Mouse (Mus musculus) adrenal gland, adult 8-10 months (tissue): Measurements from ENCODE around the gene Dst. TPM values are rescaled to one million over a fixed set of nuclear protein-coding genes. Genes with fewer than 3 reads are reported as not detected.

Experiments
- DNase-seq: peaks from one replicate; pipeline ENCODE4 v3.0.0; 2022
- total RNA-seq, 4 experiments: library from RNA; stranded (reverse); gene quantifications; 2 replicates each; pipeline ENCODE4 v1.2.4; 2022

The Dst gene
- total RNA-seq, 4 experiments from 2014 or later = 141 to 240 (median 190) TPM

GRCm38 (mm10) chr1:33980420-33980819 is 72.4 kb downstream of the Dst start:
- no peak for DNase-seq

- no peak for DNase-seq
These were observed 81.6 kb downstream of the Dst start for GRCm38 (mm10) chr1:33989643-33990042.

GRCm38 (mm10) chr1:33991067-33991466 is 83.0 kb downstream of the Dst start:
- DNase-seq = no peak

- no peak for DNase-seq
These were observed 84.8 kb downstream of the Dst start for GRCm38 (mm10) chr1:33992810-33993209.

GRCm38 (mm10) chr1:33994201-33994600 is 86.2 kb downstream of the Dst start:
- DNase-seq = no peak

- no peak for DNase-seq
These were observed 87.4 kb downstream of the Dst start for GRCm38 (mm10) chr1:33995386-33995785.

- peak; percentile 39 for DNase-seq
These were observed 88.3 kb downstream of the Dst start for GRCm38 (mm10) chr1:33996105-33996887.

GRCm38 (mm10) chr1:34002321-34002720 is 94.3 kb downstream of the Dst start:
- no peak for DNase-seq

- DNase-seq = no peak
These were observed 94.9 kb downstream of the Dst start for GRCm38 (mm10) chr1:34002970-34003369.

- no peak for DNase-seq
These were observed 97.3 kb downstream of the Dst start for GRCm38 (mm10) chr1:34005238-34005725.

- peak; percentile 60 for DNase-seq
These were observed 98.0 kb downstream of the Dst start for GRCm38 (mm10) chr1:34005726-34006638.

- no peak for DNase-seq
These were observed 98.9 kb downstream of the Dst start for GRCm38 (mm10) chr1:34006828-34007361.

GRCm38 (mm10) chr1:34007379-34007778 is 99.4 kb downstream of the Dst start:
- no peak for DNase-seq

GRCm38 (mm10) chr1:34011051-34011677 is 103.1 kb downstream of the Dst start:
- DNase-seq = peak; percentile 69

- no peak for DNase-seq
These were observed 103.8 kb downstream of the Dst start for GRCm38 (mm10) chr1:34011821-34012271.

GRCm38 (mm10) chr1:34013490-34013889 is 105.5 kb downstream of the Dst start:
- no peak for DNase-seq

- DNase-seq = no peak
These were observed 108.8 kb downstream of the Dst start for GRCm38 (mm10) chr1:34016780-34017179.

GRCm38 (mm10) chr1:34017323-34017722 is 109.3 kb downstream of the Dst start:
- no peak for DNase-seq

GRCm38 (mm10) chr1:34020599-34020998 is 112.6 kb downstream of the Dst start:
- DNase-seq = no peak

GRCm38 (mm10) chr1:34021574-34021973 is 113.5 kb downstream of the Dst start:
- no peak for DNase-seq

- no peak for DNase-seq
These were observed 115.1 kb downstream of the Dst start for GRCm38 (mm10) chr1:34023154-34023553.

GRCm38 (mm10) chr1:34025879-34026278 is 117.9 kb downstream of the Dst start:
- DNase-seq = no peak
